Mouse (Mus musculus) layer of hippocampus, adult 11-12 months (tissue): ENCODE measurements around the gene Sh2b3.
"Not testable (repeated sequence)": the region's sequence is repeated elsewhere in the genome, so short reads cannot be mapped to it uniquely, and the experiment has no call there.

Experiments
- DNase-seq: peaks from one replicate; pipeline ENCODE4 v3.0.0; 2022; ENCODE audit warnings: low spot score

Sh2b3 gene

GRCm38 (mm10) chr5:121837441-121838340 lies at the start of gene Sh2b3:
Sh2b3 (minus strand) TSS chr5:121837646.
- no peak for DNase-seq

- no peak for DNase-seq
Observed at GRCm38 (mm10) chr5:121883356-121883755, 45.9 kb upstream of the Sh2b3 start.

GRCm38 (mm10) chr5:121879211-121879610 lies 41.8 kb upstream of the Sh2b3 start:
- no peak for DNase-seq

- DNase-seq, result no peak
Observed at GRCm38 (mm10) chr5:121878703-121879102, 41.3 kb upstream of the Sh2b3 start.

- DNase-seq, result no peak
Observed at GRCm38 (mm10) chr5:121876901-121877300, 39.5 kb upstream of the Sh2b3 start.

GRCm38 (mm10) chr5:121875041-121875440 lies 37.6 kb upstream of the Sh2b3 start:
- no peak for DNase-seq

- peak; percentile 75 for DNase-seq
Observed at GRCm38 (mm10) chr5:121872158-121872557, 34.7 kb upstream of the Sh2b3 start.

GRCm38 (mm10) chr5:121871515-121872030 lies 34.1 kb upstream of the Sh2b3 start:
- DNase-seq, result no peak

GRCm38 (mm10) chr5:121870832-121871231 lies 33.4 kb upstream of the Sh2b3 start:
- DNase-seq, result no peak

- DNase-seq, result no peak
Observed at GRCm38 (mm10) chr5:121867963-121868362, 30.5 kb upstream of the Sh2b3 start.

GRCm38 (mm10) chr5:121864330-121864729 lies 26.9 kb upstream of the Sh2b3 start:
- no peak for DNase-seq

- DNase-seq, result no peak
Observed at GRCm38 (mm10) chr5:121861964-121862363, 24.5 kb upstream of the Sh2b3 start.

GRCm38 (mm10) chr5:121858427-121858826 lies 21.0 kb upstream of the Sh2b3 start:
- no peak for DNase-seq

- DNase-seq, result no peak
Observed at GRCm38 (mm10) chr5:121856740-121857139, 19.3 kb upstream of the Sh2b3 start.

GRCm38 (mm10) chr5:121854768-121855167 lies 17.3 kb upstream of the Sh2b3 start:
- no peak for DNase-seq

- DNase-seq, result no peak
Observed at GRCm38 (mm10) chr5:121853368-121854051, 16.1 kb upstream of the Sh2b3 start.

GRCm38 (mm10) chr5:121849478-121850349 lies 12.3 kb upstream of the Sh2b3 start:
- DNase-seq, result no peak

- DNase-seq, result peak; percentile 90
Observed at GRCm38 (mm10) chr5:121848743-121849142, 11.3 kb upstream of the Sh2b3 start, which contains the start of gene Pheta1. Pheta1 (plus strand) TSS chr5:121848984.

GRCm38 (mm10) chr5:121848035-121848519 lies 10.6 kb upstream of the Sh2b3 start:
- DNase-seq, result no peak

GRCm38 (mm10) chr5:121847269-121847668 lies 9.8 kb upstream of the Sh2b3 start:
- DNase-seq, result not testable (repeated sequence)

- DNase-seq, result no peak
Observed at GRCm38 (mm10) chr5:121846322-121846721, 8.9 kb upstream of the Sh2b3 start.

- DNase-seq, result no peak
Observed at GRCm38 (mm10) chr5:121845361-121845760, 7.9 kb upstream of the Sh2b3 start.
